Mouse (Mus musculus) T-helper 17 cell (primary cell): ENCODE data around the gene Gm973.
"Not testable (repeated sequence)": the region's sequence is repeated elsewhere in the genome, so short reads cannot be mapped to it uniquely, and the experiment has no call there.

Source experiments
- in situ Hi-C, 2 experiments: fragments of 300-600 bp; cut with MboI, MseI; formaldehyde crosslinking; loops; 1 replicate in 1 of 2; 2 replicates in 1 of 2; pipeline ENCODE4 v1.15.1; 2025; ENCODE audit warnings: high pct_unique_total_duplicates in 2 of 2

Gm973 gene

GRCm38 (mm10) chr1:59623325-59624017, 107.4 kb downstream of the Gm973 start:
- in situ Hi-C loops = loop anchor here in 1 of 2 experiments (10.0 kb wide), 1 partner anchor 309 kb away; no protein-coding TSS in a partner anchor

DNA sequence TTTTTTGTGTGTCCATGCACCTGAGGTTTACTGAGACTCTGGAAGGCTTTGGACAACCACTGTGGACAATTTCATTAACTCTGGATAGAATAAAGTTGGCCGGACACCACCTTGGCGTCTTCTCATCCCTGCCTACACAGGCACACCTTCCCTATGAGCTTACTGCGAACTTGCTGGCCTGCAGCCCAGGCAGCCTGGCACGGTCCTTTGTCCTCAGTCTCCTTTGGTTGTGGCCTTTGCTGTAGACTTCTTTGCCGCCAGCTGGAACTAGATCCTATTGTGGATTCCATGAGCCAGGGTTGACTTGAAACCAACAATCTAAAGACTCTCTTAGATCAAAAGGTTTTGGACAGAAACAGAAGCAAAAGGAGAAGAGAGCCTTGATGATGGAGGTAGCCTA, 109.3 kb downstream of the Gm973 start:
- in situ Hi-C loops = loop anchor here in 1 of 2 experiments (5.0 to 10.0 kb wide), 2 partner anchors 311 to 383 kb away; no protein-coding TSS in a partner anchor

DNA sequence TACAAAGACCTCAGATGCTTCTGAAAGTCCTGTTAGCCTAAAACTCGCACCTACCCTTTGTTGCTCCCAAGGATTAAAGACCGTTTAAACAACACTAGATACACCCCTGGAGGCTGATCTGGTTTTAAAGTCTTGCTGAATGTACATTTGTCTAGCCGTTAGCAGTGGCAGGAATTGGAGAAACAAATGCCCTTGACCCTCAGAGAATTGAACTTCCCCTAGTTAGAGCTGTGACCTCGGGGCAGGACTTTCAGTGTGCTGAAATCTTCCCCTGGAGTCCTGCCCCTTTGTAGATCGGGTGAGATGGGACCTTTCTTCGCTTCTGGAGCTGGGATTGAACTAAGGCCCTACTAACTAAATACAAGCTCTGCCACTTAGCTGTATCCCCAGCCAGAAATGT, 113.1 kb downstream of the Gm973 start:
- in situ Hi-C loops = loop anchor here in 1 of 2 experiments (5.0 to 10.0 kb wide), 2 partner anchors 314 to 387 kb away; no protein-coding TSS in a partner anchor

GRCm38 (mm10) chr1:59630356-59630755, 114.3 kb downstream of the Gm973 start:
- in situ Hi-C loops = not testable (repeated sequence)

DNA sequence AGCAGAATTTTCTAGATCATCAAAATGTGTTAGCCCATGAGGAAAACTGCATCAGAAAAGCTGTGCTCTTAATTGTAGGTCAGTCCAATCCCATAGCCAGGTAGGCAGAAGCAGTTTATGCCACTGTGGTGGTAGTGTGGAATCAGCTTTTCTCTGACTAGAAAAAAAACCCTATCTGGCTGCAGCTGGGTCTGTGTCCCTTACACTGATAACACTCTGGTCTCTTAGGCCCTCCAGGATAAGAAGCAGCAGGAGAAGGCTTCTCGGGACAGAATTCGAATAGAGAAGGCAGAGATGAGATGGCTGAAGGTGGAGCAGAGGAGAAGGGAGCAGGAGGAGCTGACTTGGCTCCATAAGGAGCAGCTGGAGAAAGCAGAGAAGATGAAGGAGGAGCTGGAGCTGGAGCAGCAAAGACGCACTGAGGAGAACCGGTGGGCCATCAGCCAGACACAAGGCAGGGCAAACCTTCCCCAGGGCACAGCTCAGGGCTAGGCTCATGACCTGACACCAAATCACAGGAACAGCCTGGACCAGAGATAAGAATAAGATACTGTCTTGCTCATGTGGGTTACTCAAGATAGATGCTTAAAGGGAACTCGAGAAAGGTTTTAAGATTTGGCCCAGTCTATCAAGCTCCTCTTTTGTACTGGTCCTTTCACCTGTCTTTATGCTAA, 116.1 kb downstream of the Gm973 start:
- in situ Hi-C loops = no loop called here

DNA sequence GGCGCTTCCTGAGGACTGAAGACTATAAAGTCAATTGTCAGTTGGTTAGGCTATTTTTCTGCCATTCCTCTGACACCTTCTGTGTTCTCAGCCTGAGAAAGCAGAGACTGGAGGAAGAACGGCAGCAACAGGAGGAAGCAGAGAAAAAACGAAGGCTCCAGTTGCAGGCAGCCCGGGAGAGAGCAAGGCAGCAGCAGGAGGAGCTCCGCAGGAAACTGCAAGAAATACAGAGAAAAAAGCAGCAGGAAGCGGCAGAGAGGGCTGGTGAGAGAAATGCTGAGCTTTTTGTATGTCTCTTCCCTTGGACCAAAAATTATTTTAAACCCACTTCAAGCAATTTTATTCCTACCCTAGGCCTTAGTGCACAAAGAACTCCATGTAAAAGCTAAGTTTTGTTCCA, 117.0 kb downstream of the Gm973 start:
- in situ Hi-C loops = no loop called here

DNA sequence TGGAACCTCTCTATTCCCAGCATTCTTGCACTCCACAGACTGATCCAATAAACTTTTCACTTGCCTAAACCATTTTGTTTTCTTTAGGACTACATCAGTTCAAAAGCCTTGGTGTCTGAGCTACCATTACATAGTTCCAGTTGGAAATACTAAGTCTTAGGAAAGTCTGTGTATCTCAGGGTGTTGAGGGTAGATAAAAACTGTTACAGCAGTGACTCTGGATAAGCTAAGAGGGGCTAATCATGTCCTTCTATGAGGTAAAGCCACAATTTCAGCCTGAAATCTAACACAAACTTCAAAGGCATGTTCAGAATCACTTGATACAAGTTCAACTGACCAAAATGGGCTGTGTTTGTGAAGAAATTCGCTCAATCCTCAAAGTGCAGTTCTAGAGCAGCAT, 120.3 kb downstream of the Gm973 start:
- in situ Hi-C loops = no loop called here

- in situ Hi-C loops = no loop called here
Observed at GRCm38 (mm10) chr1:59638371-59638770, 122.3 kb downstream of the Gm973 start.

DNA sequence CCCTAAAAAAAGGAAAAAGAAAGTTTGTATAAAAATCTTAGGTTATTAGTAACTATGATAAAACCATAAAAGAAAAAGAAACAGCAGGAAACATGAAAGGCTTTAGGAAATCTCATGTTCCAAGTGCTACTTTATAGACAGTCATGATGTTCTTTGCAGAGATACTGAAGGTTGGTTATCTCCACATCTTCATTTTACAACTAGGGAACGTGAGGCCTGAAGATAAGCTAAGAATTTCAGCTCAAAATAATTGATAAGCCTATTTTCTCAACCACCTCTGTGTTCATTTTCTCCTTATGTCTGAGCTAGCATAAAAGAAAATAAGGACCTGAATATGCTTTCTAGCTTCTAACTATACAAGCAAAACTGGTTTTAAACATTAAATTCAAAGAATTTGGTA, 126.4 kb downstream of the Gm973 start:
- in situ Hi-C loops = no loop called here

DNA sequence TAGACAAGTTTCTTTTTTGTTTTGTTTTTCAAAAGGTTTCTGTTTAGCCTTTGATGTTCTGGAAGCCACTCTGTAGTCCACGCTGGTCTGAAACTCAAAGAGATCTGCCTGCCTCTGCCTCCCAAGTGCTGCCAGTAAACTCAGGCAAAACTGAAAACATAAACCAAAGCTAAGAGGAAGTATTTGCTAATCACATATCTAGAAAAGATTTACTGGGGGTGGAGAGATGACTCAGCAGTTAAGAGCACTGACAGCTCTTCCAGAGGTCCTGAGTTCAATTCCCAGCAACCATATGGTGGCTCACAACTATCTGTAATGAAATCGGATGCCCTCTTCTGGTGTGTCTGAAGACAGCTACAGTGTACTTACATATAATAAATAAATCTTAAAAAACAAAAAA, 130.4 kb downstream of the Gm973 start:
- in situ Hi-C loops = not testable (repeated sequence)

- in situ Hi-C loops = no loop called here
Observed at GRCm38 (mm10) chr1:59651201-59651819, 135.2 kb downstream of the Gm973 start.

GRCm38 (mm10) chr1:59653243-59653911, 137.3 kb downstream of the Gm973 start:
- in situ Hi-C loops = no loop called here

GRCm38 (mm10) chr1:59656244-59657171, 140.4 kb downstream of the Gm973 start:
- in situ Hi-C loops = no loop called here

- in situ Hi-C loops = no loop called here
Observed at GRCm38 (mm10) chr1:59663456-59664135, 147.5 kb downstream of the Gm973 start.

GRCm38 (mm10) chr1:59668871-59669270, 152.8 kb downstream of the Gm973 start:
- in situ Hi-C loops = no loop called here

GRCm38 (mm10) chr1:59669962-59670630, 154.0 kb downstream of the Gm973 start:
- in situ Hi-C loops = no loop called here

GRCm38 (mm10) chr1:59670641-59671168, 154.6 kb downstream of the Gm973 start, which contains the start of gene Sumo1:
Gene Sumo1, minus strand, starts transcription at chr1:59670834.
- in situ Hi-C loops = no loop called here

DNA sequence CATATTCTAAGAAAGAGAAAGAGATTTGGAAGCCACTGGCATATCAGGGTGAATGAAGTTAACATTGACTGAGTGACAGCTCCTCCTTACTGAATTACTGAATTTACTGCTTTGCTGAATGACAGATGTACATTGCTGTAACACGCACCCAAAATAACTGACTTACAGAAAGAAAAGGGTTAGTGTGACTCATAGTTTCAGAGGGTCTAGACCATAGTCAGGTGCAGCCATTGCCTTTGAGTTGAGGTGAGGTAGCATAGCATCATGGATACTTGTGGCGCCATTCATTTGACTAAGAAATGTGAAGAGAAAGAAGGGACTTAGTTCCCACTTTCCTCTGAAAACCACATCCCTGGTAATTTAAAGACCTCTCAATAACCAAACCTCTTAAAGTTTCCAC, 157.6 kb downstream of the Gm973 start:
- in situ Hi-C loops = no loop called here
